Mouse (Mus musculus) CH12F3 (cell line): ENCODE measurements around the gene Igfbp2.

Experiments
- in situ Hi-C: fragments of 300-500 bp; cut with MboI; formaldehyde crosslinking; loops from 2 replicates; pipeline ENCODE4 v1.14.3; 2020; ENCODE audit warnings: low sequenced_read_pairs

The Igfbp2 gene

GRCm38 (mm10) chr1:72813639-72814403 lies 10.5 kb upstream of the Igfbp2 start:
- in situ Hi-C loops, result no loop called here

GRCm38 (mm10) chr1:72815184-72815583 lies 9.1 kb upstream of the Igfbp2 start:
- in situ Hi-C loops, result no loop called here

GRCm38 (mm10) chr1:72815616-72816015 lies 8.7 kb upstream of the Igfbp2 start:
- in situ Hi-C loops, result no loop called here

- in situ Hi-C loops, result no loop called here
These were observed 4.3 kb upstream of the Igfbp2 start for GRCm38 (mm10) chr1:72819995-72820394.

- in situ Hi-C loops, result no loop called here
These were observed 1.4 kb upstream of the Igfbp2 start for GRCm38 (mm10) chr1:72822893-72823292.

GRCm38 (mm10) chr1:72824707-72825101 lies 401 bp downstream of the Igfbp2 start:
- in situ Hi-C loops, result no loop called here

- in situ Hi-C loops, result no loop called here
These were observed 983 bp downstream of the Igfbp2 start for GRCm38 (mm10) chr1:72825286-72825685.

- in situ Hi-C loops, result no loop called here
These were observed 1.6 kb downstream of the Igfbp2 start for GRCm38 (mm10) chr1:72825921-72826320.

- in situ Hi-C loops, result no loop called here
These were observed 2.1 kb downstream of the Igfbp2 start for GRCm38 (mm10) chr1:72826446-72826845.

GRCm38 (mm10) chr1:72826931-72827330 lies 2.6 kb downstream of the Igfbp2 start:
- in situ Hi-C loops, result no loop called here

- in situ Hi-C loops, result no loop called here
These were observed 3.4 kb downstream of the Igfbp2 start for GRCm38 (mm10) chr1:72827411-72828315.

GRCm38 (mm10) chr1:72828843-72829242 lies 4.5 kb downstream of the Igfbp2 start:
- in situ Hi-C loops, result no loop called here

- in situ Hi-C loops, result no loop called here
These were observed 6.2 kb downstream of the Igfbp2 start for GRCm38 (mm10) chr1:72830485-72830884.

- in situ Hi-C loops, result no loop called here
These were observed 8.4 kb downstream of the Igfbp2 start for GRCm38 (mm10) chr1:72832715-72833153.

- in situ Hi-C loops, result no loop called here
These were observed 9.3 kb downstream of the Igfbp2 start for GRCm38 (mm10) chr1:72833563-72833962.

GRCm38 (mm10) chr1:72839356-72839755 lies 15.1 kb downstream of the Igfbp2 start:
- in situ Hi-C loops, result no loop called here

GRCm38 (mm10) chr1:72839791-72840190 lies 15.5 kb downstream of the Igfbp2 start:
- in situ Hi-C loops, result loop anchor here (10.0 kb wide), 1 partner anchor 105 kb away; no protein-coding TSS in a partner anchor

- in situ Hi-C loops, result loop anchor here (10.0 kb wide), 1 partner anchor 108 kb away; no protein-coding TSS in a partner anchor
These were observed 18.6 kb downstream of the Igfbp2 start for GRCm38 (mm10) chr1:72842666-72843459.

- in situ Hi-C loops, result loop anchor here (10.0 kb wide), 1 partner anchor 110 kb away; no protein-coding TSS in a partner anchor
These were observed 20.4 kb downstream of the Igfbp2 start for GRCm38 (mm10) chr1:72844675-72845074.

GRCm38 (mm10) chr1:72847849-72848380 lies 23.6 kb downstream of the Igfbp2 start:
- in situ Hi-C loops, result loop anchor here (10.0 kb wide), 1 partner anchor 113 kb away; no protein-coding TSS in a partner anchor
